Mouse (Mus musculus) adipocyte (in vitro differentiated cells): ENCODE results near the gene Dusp7.

ENCODE experiments used
- DNase-seq: peaks from one replicate; pipeline ENCODE4 v3.0.0-alpha.2; 2016; ENCODE audit warnings: low spot score

Gene Dusp7

DNA sequence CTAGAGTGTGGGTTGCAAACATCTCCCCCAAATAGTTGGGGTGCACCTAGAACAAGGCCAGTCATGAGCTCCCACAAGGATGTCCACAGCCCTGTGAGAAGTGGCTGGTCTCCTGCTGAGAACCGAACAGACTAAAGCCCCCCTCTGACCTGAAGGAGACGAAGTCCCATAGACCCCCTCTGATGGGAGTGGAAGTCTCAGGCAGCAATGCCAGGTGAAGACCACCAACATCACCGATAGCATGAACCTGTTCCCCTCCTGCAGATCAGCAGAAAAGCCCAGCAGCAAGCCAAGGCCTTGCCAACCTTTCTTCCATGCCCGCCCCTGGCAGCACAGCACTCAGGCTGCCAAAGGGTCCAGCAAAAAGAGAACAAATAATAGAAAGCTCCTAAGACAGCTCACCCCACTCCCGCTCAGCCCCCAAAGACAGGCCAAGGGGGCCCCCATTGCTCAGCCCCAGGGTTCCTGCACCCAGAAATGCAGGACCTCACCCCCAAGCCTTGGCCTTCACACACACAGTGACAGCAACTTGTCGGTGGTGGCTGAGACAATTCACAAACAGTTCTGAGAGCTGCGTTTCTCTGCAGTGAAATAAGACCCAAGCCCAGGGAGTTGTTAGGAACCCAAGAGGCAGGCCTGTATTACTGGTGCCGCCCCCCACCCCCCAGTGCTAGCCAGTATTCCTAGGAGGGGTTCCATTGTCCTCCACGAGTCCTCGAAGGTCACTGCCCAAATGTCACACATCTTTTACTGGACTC, 13.0 kb upstream of the Dusp7 start:
- no peak for DNase-seq

DNA sequence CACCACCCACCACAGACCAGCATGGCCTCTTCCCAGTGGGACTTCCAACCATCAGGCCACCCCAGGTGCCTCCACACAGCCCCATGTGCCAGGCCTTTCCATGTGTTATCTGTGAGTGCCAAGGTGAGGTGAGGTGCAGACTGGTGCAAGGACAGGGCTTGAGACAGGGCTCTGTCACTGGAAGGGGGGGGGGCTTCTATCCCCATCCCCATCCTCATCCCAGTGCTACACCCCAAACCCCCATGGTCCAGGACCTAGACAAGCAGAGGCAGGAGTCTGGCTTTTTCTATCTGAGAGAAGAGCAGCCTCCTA, 12.5 kb upstream of the Dusp7 start:
- DNase-seq = no peak

DNA sequence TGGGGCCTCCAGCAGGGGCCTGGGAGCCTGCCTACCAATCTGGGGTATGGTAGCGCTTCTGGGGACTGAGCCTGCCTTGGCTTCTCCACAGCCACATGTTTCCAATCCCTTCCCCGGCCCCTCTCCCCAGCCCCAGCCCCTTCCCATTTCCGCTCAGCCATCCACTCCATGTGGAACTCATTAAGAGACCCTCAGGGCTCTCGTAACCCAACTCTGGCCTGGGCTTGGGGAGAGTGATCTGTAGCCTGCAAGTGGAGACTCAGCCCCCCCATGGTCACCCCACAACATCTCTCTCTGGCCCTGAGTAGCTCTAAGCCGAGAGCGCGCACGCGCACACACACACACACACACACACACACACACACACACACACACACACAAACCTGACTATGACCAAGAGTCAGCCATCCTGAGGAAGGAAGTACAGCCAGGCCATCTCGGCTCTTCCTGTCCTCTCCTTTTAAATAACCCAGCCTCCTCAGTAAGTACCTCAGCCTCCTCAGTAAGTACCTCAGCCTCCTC, 12.0 kb upstream of the Dusp7 start:
- no peak for DNase-seq

DNA sequence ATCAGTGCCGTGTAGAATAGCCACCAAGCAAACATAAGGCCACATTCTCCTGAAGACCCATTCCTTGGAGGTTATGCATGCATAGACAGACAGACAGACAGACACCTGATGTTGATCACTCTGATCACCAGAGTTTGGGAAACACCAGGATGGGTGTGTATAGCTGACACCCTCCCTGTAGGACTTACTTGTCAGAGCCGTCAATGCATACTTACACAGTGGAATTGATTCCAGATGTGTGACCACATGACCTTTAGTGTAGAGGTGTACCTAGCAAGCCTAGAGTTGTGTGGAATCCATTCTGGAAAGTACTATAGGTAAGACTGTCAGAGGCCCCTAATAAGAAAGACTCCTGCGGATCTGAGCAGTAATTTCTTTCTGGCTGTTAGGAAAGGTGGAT, 11.3 kb upstream of the Dusp7 start:
- no peak for DNase-seq

DNA sequence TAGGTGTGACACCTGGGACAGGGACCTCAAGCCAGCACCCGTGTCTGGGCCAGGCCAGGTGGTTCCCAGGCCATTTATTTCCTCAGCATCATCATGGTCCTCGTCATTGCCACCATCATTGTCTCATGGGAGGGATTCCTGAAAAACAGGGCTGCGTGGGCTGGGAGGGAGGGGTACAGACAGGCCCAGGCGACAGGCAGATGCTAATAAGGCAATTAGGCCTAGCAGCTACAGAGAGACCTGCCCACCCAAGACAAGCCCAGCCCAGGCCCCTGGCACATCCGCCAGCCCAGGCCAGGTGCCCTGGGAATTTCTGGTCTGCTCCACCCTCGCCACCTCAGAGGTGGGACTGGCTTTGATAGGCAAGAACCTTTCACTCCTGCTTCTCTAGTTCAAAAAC, 9.1 kb upstream of the Dusp7 start:
- DNase-seq = no peak

DNA sequence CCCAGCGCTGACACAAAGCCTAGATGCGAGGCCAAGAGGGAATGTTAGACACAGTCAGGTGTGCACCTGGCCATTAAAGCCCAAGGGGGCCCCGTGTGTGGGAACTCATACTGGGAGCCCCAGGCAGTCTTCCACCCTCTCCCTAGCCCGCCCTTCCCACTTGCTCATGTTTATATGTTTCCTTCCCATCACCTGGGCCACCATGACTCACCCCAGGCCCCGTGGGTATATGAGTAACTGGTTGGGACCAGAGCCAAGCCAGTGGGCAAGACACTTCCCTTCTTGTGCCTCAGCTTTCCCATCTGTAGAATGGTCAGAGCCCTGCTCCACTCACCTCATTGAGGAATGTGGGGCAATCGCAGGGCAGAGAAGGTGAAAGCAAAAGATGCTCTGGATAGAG, 7.3 kb upstream of the Dusp7 start:
- no peak for DNase-seq

DNA sequence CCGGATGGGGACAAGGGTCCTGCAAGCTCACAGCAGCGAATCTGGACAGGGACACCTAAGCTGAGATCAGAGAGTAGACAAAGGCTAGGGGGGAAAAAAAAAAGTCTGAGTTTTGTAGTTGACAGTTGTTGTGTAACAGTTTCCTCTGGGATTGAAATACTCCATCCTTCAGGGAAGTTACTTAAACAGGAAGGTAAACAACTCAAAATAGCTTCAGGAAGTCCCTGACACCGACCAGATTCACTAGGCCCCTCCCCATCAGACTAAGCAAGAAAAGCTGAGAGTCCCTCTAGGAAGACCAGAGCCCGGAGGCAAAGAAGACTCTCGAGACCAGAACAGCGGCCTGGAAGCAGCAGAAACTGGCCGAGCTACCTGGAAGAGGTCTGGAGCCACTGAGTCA, 3.1 kb upstream of the Dusp7 start:
- no peak for DNase-seq

DNA sequence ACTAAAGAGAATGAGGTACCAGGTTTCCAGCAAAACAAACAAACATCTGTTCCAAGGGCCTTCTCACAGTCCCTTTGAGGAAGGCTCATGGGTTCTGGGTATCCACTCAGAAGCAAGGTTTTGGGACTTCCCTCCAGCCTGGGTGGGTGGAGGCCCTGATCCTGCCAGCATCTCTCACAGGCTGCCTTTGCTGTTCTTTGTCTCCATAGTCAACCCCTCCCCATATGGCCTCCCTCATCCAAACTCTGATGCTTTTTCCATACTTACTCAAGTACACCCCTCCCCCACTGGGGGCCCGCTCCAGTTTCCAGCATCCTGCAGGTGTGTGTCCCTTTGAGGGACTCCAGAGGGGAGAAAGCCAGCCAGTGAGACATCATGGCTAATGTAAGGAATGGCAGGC, 2.2 kb upstream of the Dusp7 start:
- DNase-seq = no peak

DNA sequence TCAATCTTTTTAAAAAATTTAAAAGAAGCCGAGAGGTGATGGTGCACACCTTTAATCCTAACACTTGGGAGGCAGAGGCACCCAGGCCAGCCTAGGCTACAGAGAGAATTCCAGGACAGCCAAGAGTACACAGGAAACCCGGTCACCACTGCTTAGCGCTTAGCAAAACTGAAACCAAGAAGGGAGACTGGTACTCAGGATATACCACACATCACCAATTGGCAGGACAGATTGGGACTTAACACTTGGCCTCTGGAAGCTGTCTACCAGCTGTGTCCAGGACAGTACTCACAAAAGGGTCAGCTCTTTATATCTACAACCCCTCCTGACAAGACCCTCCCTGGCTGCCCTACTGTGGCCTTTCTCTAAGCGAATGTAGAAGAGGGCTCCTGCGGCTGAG, 1.4 kb upstream of the Dusp7 start:
- no peak for DNase-seq

DNA sequence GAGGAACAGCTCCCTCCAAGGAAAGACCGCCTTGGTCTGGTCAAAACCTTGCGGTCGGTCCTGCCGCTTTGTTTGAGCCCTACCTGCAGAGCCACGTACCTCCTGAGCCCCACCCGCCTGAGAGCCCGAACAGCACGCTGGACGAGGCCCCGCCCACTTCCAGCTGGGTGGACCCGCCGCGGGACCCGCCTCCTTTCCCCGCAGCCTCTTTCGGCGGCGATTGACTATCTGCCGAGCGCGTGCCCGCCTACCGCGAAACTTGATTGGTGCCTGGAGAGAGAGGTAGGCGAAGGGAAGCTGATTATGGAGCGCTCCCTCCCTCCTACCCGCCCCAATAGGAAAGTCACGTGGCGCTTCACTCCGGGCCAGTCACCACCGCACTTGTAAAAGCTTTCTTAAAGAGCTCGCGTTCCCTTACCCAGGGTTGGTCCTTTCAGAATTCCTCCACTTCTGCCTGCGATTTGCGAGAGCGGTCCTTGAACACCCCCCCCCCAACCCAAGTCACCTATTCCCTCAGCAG, 780 bp upstream of the Dusp7 start:
- DNase-seq = peak; percentile 95

DNA sequence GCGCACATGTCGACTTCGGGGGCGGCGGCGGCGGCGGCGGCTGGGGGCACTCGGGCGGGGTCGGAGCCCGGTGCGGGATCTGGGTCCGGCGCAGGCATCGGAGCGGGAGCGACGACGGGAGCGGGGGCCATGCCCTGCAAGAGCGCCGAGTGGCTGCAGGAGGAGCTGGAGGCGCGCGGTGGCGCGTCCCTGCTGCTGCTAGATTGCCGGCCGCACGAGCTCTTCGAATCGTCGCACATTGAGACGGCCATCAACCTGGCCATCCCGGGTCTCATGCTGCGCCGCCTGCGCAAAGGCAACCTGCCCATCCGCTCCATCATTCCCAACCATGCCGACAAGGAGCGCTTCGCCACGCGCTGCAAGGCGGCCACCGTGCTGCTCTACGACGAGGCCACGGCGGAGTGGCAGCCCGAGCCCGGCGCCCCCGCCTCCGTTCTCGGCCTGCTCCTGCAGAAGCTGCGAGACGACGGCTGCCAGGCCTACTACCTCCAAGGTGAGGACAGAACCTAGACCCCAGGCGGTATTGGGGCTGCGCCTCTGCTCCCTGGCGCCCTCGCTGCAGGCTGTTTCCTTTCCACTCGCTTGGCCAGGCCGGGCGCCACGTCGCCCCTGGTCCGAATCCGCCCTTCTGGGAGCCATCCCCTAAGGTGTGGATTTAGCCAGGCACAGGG, 534 bp downstream of the Dusp7 start:
- DNase-seq = peak; percentile 59

DNA sequence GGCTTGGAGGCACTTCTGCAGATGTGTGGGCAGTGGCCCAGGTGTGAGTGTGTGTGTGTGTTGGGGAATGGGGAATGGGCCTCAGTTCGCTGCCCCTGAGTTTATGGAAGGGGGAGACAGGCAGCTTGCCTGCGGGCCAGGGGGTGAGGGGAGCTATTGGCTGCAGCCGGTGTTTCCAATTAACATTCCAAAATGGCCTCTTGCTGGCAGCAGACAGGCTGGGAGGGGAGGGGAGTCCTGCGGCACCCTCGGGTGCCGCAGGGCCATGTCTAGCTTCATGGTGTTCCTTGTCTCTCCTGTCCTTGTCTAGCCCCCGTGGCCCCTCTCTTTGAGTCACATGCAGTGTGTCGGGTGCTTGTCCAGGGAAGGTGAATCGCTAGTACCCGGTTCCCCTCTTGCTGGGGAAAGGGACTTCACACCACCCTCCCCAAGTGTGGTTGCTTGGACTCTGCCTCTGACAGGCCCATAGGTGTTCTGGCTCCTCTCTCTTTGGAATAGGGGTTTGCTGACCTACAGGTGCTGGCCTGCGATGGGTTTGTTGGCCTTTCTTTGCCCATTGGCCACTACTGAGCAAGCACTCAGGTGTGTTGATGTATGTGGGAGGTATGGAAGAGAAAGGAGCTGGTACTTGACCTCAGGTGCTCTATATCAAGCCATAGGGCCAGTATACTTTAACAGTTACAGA, 1.5 kb downstream of the Dusp7 start:
- peak; percentile 41 for DNase-seq

DNA sequence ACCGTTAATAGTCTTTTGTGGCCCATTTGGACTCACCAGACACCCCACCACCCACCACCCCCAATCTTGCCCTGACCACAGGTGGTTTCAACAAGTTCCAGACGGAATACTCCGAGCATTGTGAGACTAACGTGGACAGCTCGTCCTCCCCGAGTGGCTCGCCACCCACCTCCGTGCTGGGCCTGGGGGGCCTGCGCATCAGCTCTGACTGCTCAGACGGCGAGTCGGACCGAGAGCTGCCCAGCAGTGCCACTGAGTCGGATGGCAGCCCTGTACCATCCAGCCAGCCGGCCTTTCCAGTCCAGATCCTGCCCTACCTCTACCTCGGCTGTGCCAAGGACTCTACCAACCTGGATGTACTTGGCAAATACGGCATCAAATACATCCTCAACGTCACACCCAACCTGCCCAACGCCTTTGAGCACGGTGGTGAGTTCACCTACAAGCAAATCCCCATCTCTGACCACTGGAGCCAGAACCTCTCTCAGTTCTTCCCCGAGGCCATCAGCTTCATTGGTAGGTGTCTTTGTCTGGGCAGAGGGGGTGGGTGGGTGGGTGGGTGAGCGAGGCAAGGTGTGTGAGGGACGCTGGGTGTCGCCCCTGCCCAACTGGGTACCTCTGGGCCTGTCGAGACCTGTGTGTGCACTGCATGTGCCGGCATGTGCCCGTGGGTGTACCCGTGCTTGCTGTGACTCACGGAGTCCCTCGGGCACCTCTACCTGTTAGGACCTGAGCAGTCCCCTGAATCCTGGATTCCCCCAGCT, 2.4 kb downstream of the Dusp7 start:
- no peak for DNase-seq

DNA sequence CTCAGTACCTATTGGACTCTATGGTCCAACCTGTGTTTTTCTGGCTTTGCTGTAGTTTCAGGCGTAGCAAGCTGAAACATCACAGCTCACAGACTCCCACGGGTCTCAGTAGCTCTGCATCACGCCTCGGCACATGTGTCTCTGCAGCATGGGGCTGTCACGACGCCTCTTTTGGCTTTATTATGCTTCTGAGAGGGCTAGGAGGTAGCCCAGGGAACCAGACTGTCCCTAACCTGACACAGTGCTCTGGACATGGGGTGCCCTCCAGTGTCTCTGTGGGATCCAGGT, 2.9 kb downstream of the Dusp7 start:
- no peak for DNase-seq

DNA sequence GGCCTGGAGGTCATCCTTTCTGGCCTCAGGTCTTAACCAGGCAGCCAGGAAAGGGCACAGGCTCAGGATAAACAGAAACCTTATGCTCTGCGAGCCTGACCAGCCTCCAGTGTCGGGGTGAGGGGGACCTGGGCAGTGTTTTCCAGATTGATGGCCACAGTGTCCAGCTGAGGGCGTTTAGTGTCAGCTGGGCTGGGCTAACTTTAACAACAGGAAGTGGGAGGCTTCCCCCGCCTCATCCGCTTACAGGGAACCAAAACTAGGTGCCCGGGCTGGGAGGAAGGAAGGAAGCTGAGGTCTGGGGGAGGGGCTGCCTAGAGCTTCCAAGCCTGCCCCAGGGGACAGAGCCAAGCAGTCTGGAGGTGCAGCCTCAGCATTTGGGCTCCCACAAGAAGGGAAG, 3.3 kb downstream of the Dusp7 start:
- DNase-seq = peak; percentile 52

DNA sequence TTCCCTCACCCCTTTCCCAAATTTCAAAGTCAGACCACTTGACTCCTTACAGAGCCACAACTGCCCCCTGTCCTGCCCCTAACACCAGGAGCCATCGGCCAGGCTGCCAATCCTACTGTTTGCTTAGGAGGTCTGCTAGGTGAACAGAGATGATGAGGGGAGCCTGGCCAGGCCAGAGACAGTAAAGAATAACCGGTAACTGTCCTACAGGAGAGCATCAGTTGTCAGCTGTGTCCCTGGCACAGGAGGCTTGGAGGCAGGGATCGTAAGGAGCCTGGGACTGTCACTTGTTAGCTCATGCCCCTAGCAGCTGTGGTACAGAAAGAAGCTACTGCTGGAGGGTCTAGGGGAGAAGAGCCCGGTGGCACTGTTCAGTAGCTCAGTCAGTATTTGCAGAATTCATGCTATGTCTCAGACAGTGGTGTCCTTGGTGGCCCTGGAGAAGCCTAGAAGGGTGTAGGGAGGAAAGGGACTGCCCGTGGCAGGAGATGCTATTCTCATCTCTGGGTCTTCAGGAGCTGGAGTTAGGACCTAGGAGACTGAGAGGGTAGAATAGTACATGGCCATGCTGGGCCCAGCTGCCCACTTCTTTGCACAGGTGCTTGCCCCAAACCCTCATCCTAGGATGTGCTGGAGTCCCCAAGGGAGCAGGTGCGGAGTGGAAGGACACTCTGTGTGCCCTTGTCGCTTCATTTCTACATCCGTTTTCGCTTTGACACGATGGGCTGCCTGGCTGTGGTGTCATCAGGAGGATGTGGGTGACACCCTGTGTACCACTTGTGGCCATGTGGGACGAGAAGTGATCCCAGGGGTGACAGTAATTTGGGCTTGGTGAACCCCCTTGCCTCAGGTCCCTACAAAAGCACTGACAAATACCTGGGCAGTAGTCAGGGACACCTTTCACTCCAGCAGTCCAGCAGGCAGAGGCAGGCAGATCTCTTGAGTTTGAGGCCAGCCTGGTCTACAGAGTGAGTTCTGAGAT, 4.3 kb downstream of the Dusp7 start:
- DNase-seq = no peak

DNA sequence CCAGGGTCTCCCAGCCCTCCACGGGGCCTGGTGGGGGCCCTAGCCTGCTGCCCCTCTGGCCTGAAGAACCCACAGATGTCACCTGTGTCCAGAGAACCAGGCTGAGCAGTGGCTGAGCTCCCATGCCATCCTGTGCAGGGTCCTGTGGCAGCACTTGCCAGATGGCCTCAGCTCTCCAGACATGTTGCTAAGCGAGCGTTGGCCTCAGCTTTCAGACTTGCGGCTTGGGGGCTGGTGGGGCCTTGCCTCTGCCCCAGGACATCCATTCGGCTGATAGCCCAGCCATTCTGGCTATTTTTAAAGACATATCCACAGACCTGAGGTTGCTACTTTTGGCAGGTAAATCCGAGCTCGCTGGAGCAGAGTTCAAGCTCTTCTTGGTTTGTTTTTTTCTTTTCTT, 5.5 kb downstream of the Dusp7 start:
- DNase-seq = no peak

DNA sequence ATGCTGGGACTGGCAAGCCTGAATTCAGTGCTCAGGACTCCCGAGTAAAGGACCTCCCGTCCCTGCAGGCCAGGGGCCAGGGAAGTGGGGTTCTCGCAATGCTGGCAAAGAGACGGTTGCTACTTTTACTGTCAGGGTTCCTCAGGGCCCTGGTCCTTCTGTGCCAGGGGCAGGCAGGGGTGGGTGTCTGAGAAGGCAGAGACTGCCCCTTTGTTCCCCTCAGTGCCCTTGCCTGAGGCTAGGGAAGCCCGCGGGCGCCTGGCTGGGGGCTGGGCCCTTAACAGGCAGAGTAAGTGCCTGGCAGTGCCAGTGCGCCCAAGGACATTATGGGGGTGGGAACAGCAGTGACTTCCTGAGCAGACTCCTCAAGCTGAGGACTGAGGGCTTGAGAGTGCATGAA, 8.8 kb downstream of the Dusp7 start:
- no peak for DNase-seq

DNA sequence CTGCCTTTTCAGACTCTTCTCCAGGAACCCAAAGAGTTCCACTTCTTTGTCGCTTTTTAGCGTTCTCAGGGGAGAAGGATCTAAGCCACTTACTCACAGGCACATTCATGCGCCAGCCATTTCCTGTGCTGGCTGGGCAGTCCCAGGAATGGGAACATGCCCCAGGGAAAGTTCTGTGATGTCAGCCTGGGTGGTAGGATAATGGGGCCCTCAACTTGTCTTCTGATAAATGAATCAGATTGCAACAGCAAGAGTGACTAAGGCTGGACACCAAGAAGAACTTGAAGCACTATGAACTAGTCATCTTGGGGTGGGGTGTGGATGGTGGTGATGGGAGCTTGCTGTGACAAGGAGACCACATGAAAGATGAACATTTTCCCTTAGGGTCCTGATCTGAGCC, 9.6 kb downstream of the Dusp7 start:
- DNase-seq = no peak

DNA sequence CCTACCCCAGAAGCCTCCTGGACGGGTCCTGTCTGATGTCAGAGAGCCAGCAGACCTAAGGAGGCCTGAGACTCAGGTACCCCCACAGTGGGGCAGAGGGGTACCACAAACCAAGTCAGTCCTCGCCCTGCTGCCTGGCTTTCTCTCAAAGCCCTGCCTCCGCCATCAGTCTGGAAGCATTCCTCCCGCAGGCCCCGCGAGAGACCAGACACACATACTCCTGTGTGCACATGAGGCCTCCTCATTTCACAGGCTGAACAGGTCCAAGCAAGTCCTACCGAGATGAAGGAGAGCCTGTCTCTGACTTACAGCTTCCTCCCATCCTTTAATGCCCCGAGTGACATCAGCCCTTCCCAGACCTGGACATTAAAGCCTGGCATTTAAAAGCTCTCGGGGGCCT, 10.3 kb downstream of the Dusp7 start:
- no peak for DNase-seq

DNA sequence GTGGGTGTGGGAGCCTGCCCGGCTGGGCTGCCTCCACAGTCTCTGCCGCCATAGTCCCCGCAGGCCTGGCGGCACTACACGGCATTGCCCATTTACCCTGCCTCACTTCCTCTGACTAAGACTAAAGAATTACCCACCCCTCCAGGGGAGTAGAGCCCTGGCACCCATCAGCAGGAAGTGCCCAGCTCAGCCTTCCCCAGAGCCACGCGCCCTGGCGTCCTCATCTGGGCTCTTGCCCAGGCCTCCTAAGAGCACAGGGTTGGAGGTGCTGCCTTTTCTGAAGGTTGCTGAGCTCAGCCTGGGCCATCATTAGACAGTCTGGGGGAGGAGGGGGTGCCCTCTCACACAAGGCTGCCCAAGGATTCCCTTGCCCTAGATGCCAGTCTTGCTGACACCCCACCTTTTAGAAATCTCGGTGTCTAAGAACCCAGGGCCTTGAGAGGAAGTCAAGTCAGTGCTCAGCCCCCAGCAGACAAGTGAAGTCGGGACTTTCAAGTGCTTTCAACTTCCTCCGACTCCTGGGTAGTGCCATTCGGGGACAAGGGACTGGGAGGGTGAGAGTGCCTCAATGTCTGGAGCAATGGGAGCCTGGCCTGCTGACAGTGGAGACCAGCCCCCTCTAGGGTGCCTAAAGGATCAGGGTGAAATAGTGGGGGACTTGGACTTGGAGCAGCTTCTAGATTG, 17.9 kb downstream of the Dusp7 start:
- DNase-seq = no peak
